Mouse (Mus musculus): ENCODE data around the gene Slc22a1.

Slc22a1 gene

GRCm38 (mm10) chr17:12675646-12676045, at the start of gene Slc22a1:
Slc22a1 (minus strand) TSS chr17:12675829.
- in situ Hi-C loops (cut with MboI; ENCODE audit: low sequenced_read_pairs), result no loop called here

GRCm38 (mm10) chr17:12724767-12725744, 49.4 kb upstream of the Slc22a1 start:
- in situ Hi-C loops (cut with MboI; ENCODE audit: low sequenced_read_pairs), result no loop called here

GRCm38 (mm10) chr17:12723986-12724766, 48.5 kb upstream of the Slc22a1 start:
- in situ Hi-C loops (cut with MboI; ENCODE audit: low sequenced_read_pairs), result no loop called here

- in situ Hi-C loops (cut with MboI; ENCODE audit: low sequenced_read_pairs), result no loop called here
These were observed 47.0 kb upstream of the Slc22a1 start for GRCm38 (mm10) chr17:12722622-12723021.

DNA sequence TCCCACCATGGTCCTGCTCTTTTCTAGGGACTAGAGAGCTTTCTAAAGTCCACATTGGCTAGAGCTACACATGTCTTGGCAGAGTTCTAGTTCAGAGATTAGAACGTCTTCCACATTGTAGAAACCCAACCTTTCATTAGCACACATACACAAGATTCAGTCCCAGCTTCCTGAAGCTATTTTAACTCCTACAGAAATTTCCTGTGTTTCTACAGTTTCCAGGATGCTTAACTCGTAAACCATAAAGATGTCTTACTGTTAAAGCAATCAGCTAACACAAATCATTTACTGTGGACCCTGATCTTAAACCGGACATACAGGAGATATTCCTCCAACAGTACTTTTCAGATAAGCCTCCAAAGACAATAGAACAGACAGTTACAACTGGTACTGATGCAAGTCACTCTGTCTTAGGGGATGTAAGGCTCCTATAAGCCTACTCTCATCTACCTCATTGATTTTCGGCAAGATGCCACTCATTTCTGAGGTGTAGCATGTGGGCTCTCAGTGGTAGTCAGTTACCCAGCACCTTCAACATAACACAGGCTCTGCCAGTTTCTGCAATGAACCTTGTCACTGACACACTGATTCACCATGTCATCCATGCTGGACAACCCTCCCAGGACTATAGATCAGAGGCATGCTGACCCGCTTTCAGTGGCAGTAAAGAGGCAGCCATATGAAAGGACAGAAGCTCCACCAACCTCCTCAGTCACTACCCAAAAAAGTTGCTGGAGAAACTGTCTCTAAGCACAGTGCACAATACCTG, 45.7 kb upstream of the Slc22a1 start:
- in situ Hi-C loops (cut with MboI; ENCODE audit: low sequenced_read_pairs), result no loop called here

GRCm38 (mm10) chr17:12718251-12718650, 42.6 kb upstream of the Slc22a1 start:
- in situ Hi-C loops (cut with MboI; ENCODE audit: low sequenced_read_pairs), result no loop called here

DNA sequence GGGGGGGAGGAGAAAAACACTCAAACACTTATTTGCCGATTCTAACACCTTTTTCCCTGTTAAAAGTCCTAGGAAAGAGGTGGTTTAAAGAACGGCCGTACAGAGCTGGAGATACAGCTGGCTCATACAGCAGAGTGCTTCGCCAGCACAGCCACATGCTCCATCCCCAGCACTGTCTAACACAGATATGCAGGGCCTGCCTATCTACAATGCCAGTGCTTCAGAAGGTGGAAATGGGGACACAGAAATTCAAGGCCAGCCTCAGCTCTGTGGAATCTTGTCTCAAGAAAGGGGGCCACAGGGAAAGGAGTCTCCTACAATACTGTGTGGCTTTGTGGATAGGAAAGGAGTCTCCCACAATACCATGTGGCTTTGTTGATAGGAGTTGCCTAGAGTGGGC, 41.8 kb upstream of the Slc22a1 start:
- in situ Hi-C loops (cut with MboI; ENCODE audit: low sequenced_read_pairs), result no loop called here

GRCm38 (mm10) chr17:12715032-12715431, 39.4 kb upstream of the Slc22a1 start:
- in situ Hi-C loops (cut with MboI; ENCODE audit: low sequenced_read_pairs), result no loop called here

DNA sequence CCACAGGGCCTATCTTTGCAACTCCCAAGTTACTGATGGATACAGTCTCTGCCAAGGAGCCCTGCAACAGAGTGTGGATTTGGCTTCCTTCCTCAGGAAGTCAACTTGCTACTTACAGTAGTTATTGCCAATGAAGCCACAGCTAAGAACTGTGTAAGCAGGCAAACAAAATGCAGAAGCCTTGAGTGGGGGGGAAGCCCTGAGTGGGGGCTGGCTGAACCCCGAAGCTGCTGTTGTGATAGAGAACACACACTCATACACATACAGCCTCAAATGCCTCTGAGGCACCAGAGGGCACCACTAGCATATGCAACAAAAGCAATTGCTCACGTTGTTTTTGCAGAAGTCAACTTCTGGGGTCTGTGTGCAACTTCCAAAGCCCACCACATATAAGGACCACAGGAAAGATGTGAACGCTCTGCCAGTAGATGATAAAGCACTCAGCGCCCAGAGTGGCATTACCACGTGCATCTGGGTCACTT, 38.5 kb upstream of the Slc22a1 start:
- in situ Hi-C loops (cut with MboI; ENCODE audit: low sequenced_read_pairs), result no loop called here

- in situ Hi-C loops (cut with MboI; ENCODE audit: low sequenced_read_pairs), result no loop called here
These were observed 37.4 kb upstream of the Slc22a1 start for GRCm38 (mm10) chr17:12712993-12713392.

DNA sequence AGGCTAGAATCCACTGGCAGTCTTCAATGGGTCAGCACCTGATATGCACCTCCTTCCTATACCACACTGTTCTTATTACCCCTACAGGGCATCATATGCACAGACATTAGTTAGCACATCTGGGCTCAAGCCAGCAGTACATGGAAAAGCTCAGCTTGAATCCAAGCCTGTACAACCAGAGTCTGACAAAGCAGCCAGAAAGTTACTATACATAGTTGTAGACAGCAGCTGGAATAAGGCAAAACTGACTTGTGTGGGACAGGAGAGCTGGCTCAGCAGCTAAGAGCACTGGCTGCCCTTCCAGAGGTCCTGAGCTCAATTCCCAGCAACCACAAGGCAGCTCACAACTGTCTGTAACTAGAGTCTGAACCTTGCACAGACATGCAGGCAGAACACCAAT, 36.6 kb upstream of the Slc22a1 start:
- in situ Hi-C loops (cut with MboI; ENCODE audit: low sequenced_read_pairs), result no loop called here

DNA sequence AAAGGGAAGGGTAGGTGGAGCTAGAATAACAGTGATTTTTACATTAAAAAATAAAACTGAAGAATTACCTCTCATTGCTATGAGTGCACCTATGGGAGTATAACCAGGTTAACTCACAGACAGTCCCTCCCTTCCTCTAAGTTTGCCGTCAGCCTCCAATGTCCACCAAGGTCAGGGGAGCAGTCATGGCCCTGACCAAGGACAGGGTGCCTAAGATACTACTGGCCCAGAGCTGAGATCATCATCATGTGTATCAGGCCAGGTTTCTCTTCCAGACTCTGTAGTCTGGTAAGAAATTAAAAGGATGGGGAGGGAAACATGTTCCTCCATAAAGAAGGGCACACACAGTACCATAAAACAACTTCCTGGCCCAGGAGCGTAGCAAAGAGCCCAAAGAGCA, 35.3 kb upstream of the Slc22a1 start:
- in situ Hi-C loops (cut with MboI; ENCODE audit: low sequenced_read_pairs), result no loop called here

DNA sequence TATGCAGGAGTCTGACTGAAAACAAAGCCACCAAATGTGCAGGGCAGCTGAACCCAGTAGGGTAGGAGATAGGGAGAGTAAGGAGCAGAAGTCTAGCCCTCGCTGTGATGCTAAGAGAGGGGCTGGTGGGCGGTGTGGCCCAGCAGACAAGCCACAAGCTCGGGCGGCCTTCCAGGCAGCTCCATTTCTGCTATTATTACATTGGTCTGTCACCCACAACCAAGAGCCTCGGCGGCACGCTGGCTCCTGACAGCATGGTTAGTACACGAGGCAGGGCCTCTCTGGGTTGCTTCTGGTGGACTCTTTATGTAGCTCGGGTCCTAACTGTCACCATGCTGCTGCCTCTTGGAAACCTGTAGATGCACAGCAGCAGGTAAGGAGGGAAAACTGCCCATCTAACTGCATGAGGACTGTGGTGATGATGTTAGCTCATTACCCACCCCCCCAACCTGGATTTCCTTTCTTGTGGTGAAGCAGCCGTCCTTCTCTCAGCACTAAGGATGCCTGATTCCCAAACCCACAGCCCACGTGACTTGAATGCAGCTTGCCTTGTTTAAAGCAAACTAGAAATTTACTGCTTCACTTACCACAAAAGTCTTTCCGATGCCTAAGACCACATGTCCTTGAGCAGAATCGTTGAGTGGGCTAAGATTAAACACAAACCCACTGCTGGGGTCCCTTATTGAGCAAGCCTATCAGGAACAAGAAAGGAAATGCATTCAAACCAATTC, 34.6 kb upstream of the Slc22a1 start:
- in situ Hi-C loops (cut with MboI; ENCODE audit: low sequenced_read_pairs), result no loop called here

DNA sequence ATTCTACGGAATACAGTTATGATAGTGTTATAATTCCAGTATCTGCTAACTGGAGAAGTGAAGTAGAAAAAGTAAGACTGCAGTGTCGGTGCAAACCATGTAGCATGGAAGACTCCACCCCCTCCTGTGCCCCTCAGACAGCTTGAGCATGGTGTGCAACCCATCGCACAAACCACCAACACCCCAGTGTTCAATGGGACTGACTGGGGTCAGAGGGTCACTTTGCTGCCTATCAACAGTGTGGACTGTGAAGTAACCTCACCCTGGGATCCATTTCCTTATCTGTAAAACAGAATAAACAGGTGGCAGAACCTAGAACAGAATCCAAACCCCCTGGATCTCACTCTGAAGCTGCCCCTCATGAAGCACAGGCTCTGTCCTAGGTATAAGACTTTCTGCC, 32.8 kb upstream of the Slc22a1 start:
- in situ Hi-C loops (cut with MboI; ENCODE audit: low sequenced_read_pairs), result no loop called here

GRCm38 (mm10) chr17:12706590-12707049, 31.0 kb upstream of the Slc22a1 start:
- in situ Hi-C loops (cut with MboI; ENCODE audit: low sequenced_read_pairs), result no loop called here

DNA sequence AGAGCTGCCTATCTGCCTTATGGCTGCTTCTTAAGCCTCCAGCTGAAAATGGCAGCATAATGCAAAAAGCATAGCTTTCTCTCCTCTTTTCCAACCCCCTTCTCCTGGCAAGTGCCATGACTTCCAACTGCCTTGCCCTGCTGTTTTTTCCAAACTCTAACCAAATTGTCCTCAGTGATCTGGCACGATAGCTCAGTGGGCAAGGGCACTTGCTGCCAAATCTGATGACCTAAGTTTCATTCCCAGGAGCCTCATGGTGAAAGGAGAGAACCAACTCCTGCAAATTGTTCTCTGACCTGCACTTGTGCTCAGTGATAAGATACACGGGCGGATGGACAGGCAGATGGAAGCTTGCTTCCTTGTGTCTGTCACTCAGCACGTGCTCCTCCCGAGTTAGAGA, 27.3 kb upstream of the Slc22a1 start:
- in situ Hi-C loops (cut with MboI; ENCODE audit: low sequenced_read_pairs), result no loop called here

GRCm38 (mm10) chr17:12700373-12700772, 24.7 kb upstream of the Slc22a1 start:
- in situ Hi-C loops (cut with MboI; ENCODE audit: low sequenced_read_pairs), result no loop called here

GRCm38 (mm10) chr17:12691899-12692298, 16.3 kb upstream of the Slc22a1 start:
- in situ Hi-C loops (cut with MboI; ENCODE audit: low sequenced_read_pairs), result no loop called here

DNA sequence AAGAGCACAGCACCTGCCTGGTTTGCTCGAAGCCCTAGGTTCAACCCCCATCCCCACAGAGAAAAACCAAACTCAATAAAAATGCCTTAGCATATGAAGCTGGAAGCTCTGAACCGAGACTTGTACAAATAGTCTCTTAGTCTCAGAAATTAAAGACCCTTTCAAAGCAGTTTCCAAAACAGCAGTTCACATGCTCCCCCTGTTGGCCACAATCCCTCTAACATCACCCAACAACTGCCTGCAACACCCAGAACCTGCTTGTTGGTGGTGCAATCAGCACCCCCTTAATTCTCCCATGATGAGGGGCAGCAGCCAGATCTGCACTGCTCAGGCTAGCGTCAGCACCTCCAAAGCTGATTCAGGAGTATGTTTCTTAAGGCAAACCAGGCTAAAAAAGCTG, 13.9 kb upstream of the Slc22a1 start:
- in situ Hi-C loops (cut with MboI; ENCODE audit: low sequenced_read_pairs), result no loop called here

GRCm38 (mm10) chr17:12688427-12689110, 12.9 kb upstream of the Slc22a1 start:
- in situ Hi-C loops (cut with MboI; ENCODE audit: low sequenced_read_pairs), result no loop called here

Data from CH12F3 (cell line).